Mouse (Mus musculus) large intestine, adult 2 months (tissue): Measurements from ENCODE around the gene Nalcn. TPM values are rescaled to one million over a fixed set of nuclear protein-coding genes. Genes with fewer than 3 reads are reported as not detected.

ENCODE experiments used
- DNase-seq: peaks from one replicate; pipeline ENCODE4 v3.0.0-alpha.2; 2012; ENCODE audit warnings: low read depth, low spot score
- WGBS: fragments of 180-500 bp; shearing (Covaris S2); methylation state at CpG from one replicate; pipeline ENCODE4 v1.1.7; 2018; 5-methylcytosine and 5-hydroxymethylcytosine counted together
- polyA plus RNA-seq: library from polyadenylated mRNA; depleted of rRNA; stranded (reverse); fragments of >200 nt; gene quantifications from 2 replicates; pipeline ENCODE4 v1.2.3, GENCODE M21; 2012

Nalcn gene
- polyA plus RNA-seq, 1 experiment = 0.02 TPM

GRCm38 (mm10) chr14:123513376-123514141 is 113.4 kb downstream of the Nalcn start:
- WGBS = 32% methylated on average over 8 of the region's 8 CpGs
- no peak for DNase-seq

GRCm38 (mm10) chr14:123512923-123513322 is 114.0 kb downstream of the Nalcn start:
- 70% methylated on average over 2 of the region's 2 CpGs for WGBS

GRCm38 (mm10) chr14:123495544-123495943 is 131.4 kb downstream of the Nalcn start:
- no peak for DNase-seq

More at GRCm38 (mm10) chr14:123512923-123513322, 114.0 kb downstream of the Nalcn start:
- no peak for DNase-seq

DNA sequence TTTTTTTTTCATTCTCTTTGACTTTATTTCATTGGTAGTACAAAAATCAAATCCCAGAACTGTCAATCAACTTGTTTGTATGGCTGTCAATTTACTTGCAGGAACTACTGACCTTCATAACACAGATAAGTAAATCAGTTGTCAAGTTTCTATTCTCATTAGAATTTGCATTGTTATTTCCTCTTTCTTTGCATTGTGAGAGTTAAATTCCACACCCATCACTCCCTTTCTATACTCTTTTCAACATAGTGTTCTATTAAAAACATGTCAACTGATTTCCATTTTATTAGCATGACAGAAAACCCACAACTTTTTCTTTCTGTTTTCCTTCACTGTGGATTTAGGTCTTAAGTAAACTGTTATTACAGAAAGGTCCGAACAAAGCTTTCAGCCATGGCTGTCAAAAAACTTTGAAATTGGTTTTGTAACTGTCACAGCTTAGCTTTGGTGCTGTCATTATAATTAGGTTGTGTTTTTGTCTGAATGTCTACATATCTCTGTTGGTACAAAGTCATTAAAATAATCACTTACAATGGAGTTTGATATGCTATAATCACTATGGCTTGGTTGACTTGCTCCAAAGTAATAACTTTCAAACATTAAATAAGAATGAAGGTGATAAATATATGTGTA is 138.3 kb downstream of the Nalcn start:
- no peak for DNase-seq
- WGBS = 64% methylated on average over 1 of the region's 1 CpGs

- DNase-seq = no peak
- WGBS = 75% methylated on average over 1 of the region's 1 CpGs
Measured at GRCm38 (mm10) chr14:123462026-123462425, 164.9 kb downstream of the Nalcn start.

GRCm38 (mm10) chr14:123446031-123446430 is 180.9 kb downstream of the Nalcn start:
- DNase-seq = no peak
- 57% methylated on average over 1 of the region's 1 CpGs for WGBS

DNA sequence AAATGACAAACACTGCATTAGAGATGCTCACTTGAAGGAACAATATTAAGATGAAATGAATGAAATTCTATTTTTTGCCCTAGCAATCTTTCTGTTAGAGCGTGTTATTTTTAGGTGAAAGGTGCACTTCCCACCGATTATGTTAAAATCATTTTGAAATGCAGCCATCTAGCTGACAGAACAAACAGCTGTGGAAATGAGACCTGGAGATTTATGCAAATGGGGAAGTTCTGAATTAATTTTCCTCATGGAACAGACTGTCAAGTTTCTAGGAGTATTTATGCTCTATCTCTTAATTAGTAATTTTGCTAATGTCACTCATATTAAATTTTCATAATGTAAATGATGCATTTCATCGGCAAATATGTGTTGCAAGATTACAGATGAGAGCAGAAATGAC is 191.4 kb downstream of the Nalcn start:
- 74% methylated on average over 3 of the region's 3 CpGs for WGBS
- no peak for DNase-seq

DNA sequence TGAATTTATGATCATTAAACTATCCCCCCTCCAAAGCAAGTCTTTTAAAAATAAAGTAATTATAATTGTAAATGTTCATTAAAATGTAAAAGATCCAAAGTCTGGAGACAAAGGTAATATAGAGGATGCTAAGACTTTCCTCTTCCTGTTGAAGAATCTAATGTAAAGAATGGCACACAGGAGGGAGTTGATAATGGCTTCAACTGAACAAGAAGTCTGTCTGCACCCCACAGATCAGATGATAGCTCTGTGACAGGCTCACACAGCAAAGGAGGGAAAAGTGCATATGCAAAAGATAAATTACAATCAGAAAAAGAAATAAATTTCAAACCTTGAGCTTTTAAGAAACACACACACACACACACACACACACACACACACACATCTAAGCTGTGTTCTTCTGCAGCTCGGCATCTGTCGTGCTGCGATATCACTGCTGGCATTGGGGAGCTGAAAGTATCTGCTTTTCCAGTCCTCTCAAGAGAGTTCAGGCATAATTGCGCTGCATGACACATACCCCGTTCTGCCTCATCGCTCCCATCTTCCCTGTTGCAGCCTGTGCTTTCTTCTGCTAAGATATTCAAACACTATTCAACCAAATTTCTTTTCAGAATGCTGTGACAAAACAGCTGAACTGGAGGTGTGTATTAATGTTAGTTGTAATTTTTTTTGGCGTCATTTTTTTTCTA is 250.6 kb downstream of the Nalcn start:
- no peak for DNase-seq
- whole genome bisulfite sequencing = 86% methylated on average over 7 of the region's 7 CpGs

GRCm38 (mm10) chr14:123371522-123371921 is 255.4 kb downstream of the Nalcn start:
- no peak for DNase-seq

DNA sequence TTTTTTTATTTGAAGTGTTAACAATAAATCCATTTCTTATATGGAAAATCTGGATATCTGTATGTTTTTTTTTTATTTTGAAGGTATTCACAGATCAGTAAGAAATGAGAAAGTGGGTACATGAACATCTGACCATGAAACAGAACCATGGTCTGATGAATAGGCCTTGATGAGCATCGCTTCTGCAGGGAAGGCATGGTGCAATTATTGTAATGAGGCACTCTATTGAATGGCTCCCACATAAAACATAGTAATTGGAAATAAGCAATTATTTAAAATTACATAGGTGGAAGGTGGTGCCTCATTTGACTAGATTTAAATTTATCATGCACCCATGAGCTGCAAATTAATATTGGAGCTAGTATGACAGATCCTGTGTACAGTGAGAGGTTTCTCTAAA is 267.3 kb downstream of the Nalcn start:
- 94% methylated on average over 1 of the region's 1 CpGs for WGBS
- no peak for DNase-seq

More at GRCm38 (mm10) chr14:123371522-123371921, 255.4 kb downstream of the Nalcn start:
- WGBS = 10% methylated on average over 9 of the region's 9 CpGs

DNA sequence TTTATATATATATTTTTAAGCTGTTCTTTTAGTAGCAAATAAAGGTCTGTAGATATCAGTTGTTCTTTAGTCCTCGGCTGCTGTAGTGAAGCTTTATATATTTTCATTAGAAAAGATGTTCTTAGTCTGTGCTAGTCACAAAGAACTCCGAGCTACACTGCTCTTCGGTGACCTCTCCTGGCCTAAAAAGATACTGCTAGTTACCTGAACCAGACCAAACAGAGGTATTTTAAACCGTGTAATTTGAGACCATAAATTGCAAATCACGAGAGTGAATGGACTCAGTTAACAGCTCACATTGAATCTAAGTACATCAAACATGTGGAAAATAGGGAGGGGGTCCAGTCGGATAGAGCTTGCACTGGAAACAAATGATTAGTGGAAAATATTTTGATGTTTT is 274.0 kb downstream of the Nalcn start:
- no peak for DNase-seq
- 6% methylated on average over 6 of the region's 6 CpGs for WGBS

DNA sequence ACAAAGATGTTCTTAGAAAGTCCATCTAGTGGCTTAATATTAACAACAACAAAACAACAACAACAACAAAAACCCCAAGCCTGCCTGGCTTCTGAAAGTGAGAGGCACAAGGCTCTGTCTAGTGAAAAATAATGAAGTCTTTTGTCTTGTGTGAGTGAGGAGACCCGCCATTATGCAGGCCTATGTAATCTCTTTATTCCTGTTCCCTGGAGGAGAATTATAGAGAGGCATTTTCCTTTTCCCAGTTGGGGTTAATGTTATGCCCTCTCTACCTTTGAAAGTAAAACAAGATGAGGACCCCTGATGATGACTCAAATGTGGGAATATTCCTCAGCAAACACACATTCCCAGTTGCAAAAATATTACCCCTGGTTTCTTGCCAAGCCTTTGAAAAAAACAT is 295.1 kb downstream of the Nalcn start:
- WGBS = 52% methylated on average over 1 of the region's 1 CpGs
- no peak for DNase-seq

DNA sequence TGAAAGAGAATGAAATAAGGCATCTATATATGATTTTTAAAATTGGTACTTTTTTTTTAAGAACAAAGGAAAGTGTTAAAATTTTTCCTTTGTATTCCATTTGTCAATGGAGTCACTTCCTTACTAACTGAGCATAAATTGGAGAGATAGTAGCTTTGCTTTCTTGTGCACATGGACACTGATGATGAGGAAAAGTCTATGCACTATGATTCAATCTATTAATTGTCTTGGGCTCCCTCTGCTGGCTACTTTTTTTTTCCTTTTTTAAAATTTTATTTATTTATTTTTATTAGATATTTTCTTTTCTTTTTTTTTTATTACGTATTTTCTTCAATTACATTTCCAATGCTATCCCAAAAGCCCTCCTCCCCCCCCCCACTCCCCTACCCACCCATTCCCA is 312.6 kb downstream of the Nalcn start:
- 7% methylated on average over 1 of the region's 1 CpGs for whole genome bisulfite sequencing

DNA sequence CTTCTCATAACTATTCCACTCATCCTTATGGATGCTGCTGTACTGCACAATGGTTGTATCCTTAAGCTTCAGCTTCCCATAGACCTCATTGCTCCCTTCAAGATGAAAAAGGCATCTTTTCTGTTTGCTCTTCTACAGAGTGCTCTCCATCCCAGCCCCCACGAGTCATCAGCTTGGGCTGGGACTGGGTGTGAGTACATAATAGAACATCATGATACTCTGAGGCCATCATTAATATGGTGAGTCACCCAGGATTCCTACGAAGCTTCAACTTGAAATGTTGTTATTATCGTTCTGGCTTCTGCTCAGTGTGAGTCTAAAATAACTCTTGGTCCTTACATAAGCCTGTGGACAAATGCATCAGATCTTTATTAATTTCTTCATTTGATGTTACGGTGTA is 314.6 kb downstream of the Nalcn start:
- DNase-seq = no peak
- 70% methylated on average over 4 of the region's 4 CpGs for WGBS

More for the DNA sequence above, 312.6 kb downstream of the Nalcn start:
- no peak for DNase-seq

DNA sequence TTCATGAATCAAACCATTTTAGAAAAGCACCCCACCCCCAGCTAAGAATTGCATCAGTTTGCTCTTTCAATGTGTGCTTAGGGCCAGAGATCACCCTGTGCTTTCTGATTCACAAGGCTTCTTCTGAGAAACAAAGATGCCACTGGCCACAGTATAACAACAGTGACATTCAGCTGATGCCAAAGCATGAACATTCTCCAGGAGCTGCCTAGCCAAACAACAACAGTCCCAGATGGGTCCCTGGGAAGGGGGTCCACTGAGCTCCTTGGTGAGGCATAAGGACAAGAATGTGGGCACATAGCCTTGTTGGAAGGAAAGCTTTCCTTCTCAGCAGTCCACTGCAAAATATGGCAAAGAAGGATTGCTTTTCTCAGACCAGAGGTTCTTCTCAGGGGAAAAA is 330.9 kb downstream of the Nalcn start:
- DNase-seq = no peak

GRCm38 (mm10) chr14:123291118-123292007 is 335.6 kb downstream of the Nalcn start:
- DNase-seq = no peak
- 84% methylated on average over 4 of the region's 4 CpGs for WGBS

DNA sequence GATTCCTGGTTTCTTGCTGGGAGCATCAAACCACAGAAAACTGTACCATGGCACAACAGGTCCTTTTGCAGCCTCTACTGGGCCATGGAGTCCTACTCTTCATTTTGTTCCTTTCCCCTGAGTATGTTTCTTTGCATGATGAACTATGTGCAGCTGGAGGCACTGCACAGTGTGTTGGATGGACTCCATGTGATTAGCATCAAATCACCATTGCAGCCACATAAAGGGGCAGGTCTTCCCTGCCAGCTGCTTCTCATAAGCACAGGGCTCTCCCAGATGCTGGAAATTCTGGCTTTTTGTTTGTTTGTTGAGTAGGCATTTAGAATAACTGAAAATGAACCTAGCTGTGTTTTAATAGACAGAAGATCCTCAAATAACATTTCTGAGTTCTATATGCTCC is 344.8 kb downstream of the Nalcn start:
- no peak for DNase-seq

GRCm38 (mm10) chr14:123272121-123272520 is 354.8 kb downstream of the Nalcn start:
- WGBS = 49% methylated on average over 2 of the region's 2 CpGs

GRCm38 (mm10) chr14:123240738-123241137 is 386.2 kb downstream of the Nalcn start:
- no peak for DNase-seq
- WGBS = 19% methylated on average over 1 of the region's 1 CpGs

More at GRCm38 (mm10) chr14:123272121-123272520, 354.8 kb downstream of the Nalcn start:
- DNase-seq = no peak

GRCm38 (mm10) chr14:123239945-123240344 is 387.0 kb downstream of the Nalcn start:
- 8% methylated on average over 2 of the region's 2 CpGs for WGBS

More at GRCm38 (mm10) chr14:123239945-123240344, 387.0 kb downstream of the Nalcn start:
- no peak for DNase-seq
